Mouse (Mus musculus) embryo, embryonic 10 days (tissue): ENCODE measurements around the gene Bcas3.

Source experiments
- DNase-seq: peaks from one replicate; pipeline ENCODE4 v3.0.0-alpha.2; 2015; ENCODE audit warnings: low spot score

Gene Bcas3

DNA sequence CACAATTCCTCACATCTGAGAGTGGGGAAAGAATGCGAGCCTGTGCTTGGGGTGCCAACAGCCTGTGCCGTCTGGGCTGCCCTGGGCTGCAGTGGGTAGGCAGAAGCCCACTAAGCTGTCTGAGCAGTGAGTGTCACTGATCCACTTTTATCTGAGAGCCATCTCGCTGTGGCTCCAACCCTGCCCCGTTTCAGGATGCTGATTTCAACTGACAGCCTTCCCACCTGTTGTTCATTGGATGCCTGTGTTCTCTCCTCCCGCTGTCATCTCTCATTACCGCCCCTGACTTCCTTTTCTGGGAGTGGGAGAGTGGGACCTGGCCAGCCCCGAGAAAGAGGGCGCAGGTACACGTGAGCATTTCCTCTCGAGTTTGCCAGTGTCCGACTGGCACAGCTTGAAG is 398.2 kb downstream of the Bcas3 start:
- no peak for DNase-seq

- DNase-seq = no peak
Observed at GRCm38 (mm10) chr11:85754631-85755502, 401.9 kb downstream of the Bcas3 start.

- no peak for DNase-seq
Observed at GRCm38 (mm10) chr11:85755503-85756044, 402.6 kb downstream of the Bcas3 start.

GRCm38 (mm10) chr11:85758891-85759290 is 405.9 kb downstream of the Bcas3 start:
- no peak for DNase-seq

- no peak for DNase-seq
Observed at GRCm38 (mm10) chr11:85759634-85760439, 406.9 kb downstream of the Bcas3 start.

GRCm38 (mm10) chr11:85760486-85761141 is 407.6 kb downstream of the Bcas3 start:
- DNase-seq = no peak

DNA sequence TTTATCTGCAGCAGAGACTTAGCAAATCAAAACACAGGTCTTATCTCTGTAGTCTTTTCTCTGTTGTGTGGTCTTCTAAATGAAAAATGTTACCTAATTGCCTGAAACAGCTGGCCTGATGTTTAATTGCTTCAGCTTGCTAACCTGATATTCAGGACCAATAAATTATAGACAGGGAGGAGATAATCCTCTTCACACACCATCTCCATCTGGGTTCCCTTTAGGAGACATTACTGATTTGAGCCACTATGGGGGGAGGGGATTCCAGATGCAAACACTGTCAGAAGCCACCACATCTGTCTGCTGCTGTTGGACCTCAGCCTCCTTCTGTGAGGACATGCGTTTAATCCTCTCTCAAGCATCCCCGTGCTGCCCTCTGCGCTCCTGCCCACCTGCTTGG is 408.2 kb downstream of the Bcas3 start:
- no peak for DNase-seq

DNA sequence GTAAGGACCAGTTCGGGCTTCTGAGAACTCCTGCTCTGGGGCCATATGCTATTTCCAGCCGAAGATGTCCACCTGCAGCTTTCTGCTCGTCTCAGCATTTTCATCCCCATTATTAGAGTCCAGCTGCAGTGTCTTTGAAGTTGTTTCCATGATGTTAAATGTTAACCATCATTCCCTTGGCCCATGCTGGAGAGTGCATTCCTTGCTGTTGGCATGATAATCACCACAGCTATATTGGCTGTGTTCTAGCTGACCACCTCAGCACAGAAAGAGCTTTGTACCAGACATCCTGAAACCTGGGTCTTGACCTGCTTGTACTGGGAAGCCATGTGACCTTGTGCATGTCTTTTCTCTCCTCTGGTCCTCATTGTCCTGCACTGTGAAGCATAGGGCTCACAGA is 410.7 kb downstream of the Bcas3 start:
- DNase-seq = no peak

DNA sequence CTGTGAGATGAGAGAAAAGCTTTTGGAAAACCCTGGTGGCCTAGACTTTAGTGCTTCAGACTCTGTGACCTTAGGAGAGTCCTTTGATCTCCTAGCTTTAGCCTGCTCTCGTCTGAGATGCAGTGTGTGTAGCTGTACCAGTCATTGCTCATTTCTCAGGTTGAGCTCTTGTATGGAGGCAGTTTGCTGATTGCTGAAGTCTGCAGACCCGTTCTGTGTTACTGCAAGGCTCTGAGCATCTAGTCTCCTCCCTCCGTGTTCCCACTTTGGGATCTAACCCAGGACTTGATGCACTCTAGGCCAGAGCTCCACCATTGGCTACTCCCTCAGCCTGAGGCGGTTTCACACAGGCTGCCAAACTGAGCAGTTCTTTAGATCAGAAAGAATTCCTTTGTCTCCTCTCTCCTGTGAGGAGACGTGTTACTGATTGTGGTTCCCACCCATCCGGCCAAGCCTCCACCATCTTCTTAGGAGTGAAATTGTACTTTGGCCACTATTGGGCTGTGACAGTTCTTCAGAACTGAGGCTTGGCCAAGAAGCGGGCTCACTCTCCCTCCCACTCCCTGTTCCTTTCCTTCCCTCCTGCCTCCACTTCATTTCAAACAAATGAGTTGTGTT is 413.2 kb downstream of the Bcas3 start:
- DNase-seq = peak; percentile 65

DNA sequence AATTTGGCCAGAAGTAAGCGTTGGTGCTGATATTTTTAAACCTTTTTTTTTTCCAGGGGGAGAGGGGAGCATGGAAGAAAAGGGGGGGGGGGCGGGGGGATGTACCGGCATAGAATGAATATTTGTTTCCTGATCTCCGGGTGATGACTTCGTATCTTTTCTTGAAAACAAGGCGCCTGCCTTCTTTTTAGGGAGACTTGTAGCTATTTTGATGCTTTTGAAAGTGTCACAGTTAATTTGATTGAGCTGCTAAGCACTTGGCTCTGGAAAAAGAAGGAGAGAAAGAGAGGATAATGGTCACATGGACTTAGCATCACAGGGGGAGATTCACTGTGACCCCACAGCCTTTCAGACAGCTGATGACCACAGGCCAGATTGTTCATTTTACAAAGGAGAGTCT is 413.8 kb downstream of the Bcas3 start:
- no peak for DNase-seq

GRCm38 (mm10) chr11:85769740-85770139 is 416.8 kb downstream of the Bcas3 start:
- no peak for DNase-seq

GRCm38 (mm10) chr11:85773391-85773790 is 420.4 kb downstream of the Bcas3 start:
- DNase-seq = no peak

DNA sequence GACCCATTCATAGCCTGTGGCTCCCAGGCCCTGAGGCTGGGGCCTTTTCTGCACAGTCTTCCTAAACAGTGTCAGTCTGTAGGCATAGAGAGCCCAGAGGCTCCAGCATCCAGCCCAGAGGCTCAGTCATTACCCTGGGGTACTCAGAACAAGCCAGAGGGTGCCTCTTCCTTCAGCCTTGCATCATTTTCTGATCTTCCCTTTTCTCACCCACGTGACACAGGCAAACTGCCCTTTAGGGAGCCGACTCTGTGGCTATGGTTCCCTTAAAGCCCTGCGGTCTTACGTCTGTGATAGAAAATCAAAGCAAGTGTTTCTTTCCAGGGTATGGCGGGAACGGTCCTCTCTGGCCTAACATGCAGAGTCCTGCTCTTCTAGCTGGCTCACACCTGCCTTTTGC is 421.7 kb downstream of the Bcas3 start:
- DNase-seq = no peak

DNA sequence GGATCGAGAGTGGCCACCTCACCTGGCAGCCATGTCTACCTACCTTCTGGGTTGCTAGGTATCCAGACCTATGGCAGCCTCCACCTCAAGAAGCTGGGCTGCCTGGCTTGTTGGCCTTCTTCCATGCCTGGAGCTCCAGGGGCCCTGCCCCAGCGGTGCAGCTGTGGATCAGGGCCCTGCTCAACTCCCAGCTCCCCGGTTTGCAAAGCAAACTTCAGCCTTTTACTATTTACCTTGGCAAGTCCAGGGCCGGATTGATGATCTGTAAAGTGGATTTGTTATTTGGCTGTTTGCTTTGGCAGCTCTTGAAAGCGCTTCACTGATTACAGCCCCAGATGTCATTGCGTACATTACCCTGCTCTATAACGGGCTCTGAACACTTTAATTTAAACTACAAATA is 422.5 kb downstream of the Bcas3 start:
- DNase-seq = no peak

DNA sequence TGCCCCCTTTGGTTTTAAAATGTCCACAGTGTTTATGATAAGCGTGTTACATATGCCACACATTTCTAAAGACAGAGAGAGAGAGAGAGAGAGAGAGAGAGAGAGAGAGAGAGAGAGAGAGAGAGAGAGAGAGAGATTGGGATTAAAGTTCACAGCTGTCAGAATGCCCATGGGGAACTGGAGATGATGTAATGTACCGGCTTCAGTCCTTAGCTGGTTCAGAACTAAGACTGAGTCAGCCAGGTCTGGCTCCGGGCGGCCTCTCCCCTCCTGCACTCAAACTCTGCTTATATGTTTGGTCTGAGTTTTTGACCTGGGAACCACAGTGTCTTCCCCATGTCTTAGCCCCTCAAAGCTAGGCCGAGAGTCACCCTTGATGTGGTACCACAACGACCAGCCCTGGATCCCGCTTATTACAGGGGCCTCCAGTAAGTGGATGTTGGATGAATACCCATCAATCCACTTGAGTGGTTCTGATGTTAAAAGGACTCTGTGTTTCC is 423.9 kb downstream of the Bcas3 start:
- DNase-seq = no peak

DNA sequence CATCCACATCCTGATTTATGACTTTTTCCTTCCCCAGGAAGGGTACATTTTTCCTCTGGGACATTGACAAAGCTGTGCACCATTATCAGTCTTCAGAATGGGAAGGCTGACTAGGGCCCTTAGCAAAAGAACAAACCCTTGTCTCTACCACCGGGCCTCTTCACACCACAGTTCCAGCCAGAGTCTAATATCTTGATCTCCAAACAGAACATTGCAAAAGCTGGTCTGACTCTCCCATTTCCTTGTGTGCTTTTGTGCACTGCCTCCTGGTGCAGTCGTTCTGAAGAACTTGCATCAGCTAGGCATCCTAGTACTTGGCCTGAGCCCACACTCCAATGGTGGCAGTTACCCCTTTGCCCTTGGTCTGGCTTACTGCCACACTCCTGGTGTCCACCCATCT is 425.0 kb downstream of the Bcas3 start:
- no peak for DNase-seq

DNA sequence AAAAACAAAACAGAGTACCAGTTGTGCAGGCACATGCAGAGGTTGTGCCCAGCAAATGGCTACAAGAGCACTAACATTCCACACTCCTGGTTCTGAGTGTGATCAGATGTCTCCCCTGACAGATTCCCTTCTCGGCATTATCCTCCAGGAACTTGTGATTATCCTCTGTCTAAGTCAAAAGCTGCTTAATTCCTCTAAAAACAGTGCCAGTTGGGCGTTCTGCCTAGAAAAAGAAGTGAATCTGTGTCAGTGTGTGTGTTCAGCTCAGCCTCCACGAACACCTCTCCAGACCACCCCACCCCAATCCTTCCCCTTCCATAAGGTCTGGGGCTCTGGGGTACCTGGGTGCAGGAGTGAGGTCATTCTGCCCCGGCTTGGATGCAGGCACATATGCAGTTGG is 427.3 kb downstream of the Bcas3 start:
- no peak for DNase-seq

DNA sequence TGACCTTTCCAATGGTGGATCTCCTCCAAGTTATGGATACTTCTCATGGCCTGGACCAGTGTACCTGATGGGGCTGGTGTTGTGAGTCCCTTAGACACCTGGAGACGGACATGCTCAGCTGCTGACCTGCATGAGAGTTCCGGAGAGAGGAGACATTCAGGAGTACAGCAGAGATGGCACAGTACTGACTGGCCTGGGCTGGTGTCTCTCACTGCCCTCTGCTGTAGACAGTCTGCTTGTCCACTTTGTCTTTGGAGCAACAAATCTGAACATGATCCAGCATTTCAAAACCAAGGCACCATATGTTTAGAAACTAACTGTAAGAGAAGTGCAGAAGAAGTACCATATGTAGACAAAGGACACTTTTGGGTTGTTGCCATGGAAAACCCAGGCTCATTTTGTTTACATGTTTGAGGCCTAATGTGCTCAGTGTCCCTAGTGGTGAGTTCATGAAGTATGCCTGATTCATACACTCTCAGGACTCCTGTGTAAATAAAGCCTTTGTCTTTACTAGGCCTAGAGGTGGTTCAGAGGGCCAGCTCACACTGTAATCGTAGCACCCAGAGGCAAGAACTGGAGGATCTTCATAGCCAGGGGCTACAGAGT is 433.2 kb downstream of the Bcas3 start:
- DNase-seq = peak; percentile 53

DNA sequence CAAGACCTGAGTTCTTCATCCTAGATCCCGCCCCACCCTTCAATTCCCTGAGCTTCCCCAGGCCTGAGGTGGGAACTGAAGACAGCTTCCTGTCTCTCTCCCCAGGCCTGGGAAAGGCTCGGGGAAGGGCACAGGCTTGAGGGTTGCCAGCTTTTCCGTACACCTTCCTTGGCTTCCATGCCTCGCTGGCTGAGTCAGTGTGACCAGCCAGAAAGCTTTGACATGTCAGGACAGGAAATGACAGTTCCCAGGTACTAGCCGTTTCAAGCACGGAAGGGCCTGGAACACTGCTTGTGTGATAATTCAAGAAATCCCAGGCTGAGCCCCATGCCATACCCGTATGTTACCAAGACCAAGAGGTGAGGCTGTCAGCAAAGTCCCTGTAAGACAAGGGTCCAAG is 436.8 kb downstream of the Bcas3 start:
- no peak for DNase-seq

DNA sequence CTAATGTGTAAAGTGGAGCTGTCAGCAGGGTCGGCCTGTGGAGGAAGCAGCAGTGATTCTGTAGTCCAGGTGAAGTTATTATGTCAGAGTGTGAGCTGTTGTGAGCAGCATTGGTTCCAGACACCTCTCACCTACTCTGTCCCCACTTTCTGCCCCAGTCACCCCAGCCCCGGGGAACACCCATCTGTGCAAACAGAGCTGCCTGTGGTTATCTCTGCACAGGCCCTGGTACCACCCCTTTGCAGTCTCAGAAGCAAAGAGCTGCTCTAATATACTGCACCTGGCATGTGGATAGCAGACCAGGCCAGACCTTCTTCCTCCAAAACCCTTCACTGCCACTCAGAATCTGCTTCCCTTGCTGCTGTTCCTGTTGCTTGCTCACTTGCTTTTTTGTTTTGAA is 437.3 kb downstream of the Bcas3 start:
- DNase-seq = no peak

GRCm38 (mm10) chr11:85791212-85791611 is 438.2 kb downstream of the Bcas3 start:
- no peak for DNase-seq
